Mouse (Mus musculus): ENCODE results near the gene Caps2. TPM values are rescaled to one million over a fixed set of nuclear protein-coding genes. Genes with fewer than 3 reads are reported as not detected.
"Not testable (repeated sequence)": the region's sequence is repeated elsewhere in the genome, so short reads cannot be mapped to it uniquely, and the experiment has no call there.

The Caps2 gene
- polyA plus RNA-seq (2016; fragmentation: Nextera tagmentation; extraction: Ambion mirVana) = 0.10 TPM in 1 of 2 replicates, not detected in the other

GRCm38 (mm10) chr10:112163168-112163766 is at the start of gene Caps2:
Gene Caps2 (plus strand): TSS chr10:112163621.
- 28% methylated on average over 4 of the region's 4 CpGs for WGBS
- H3K4me1 ChIP-seq = peaks cover 8% of the 10 kb centered on the region
- H3K27ac ChIP-seq (replicated peaks) = no peak within 1 kb of the TSS
- H3K36me3 ChIP-seq = no peaks in the 10 kb centered on the region
- H3K4me2 ChIP-seq (replicated peaks) = no peak within 1 kb of the TSS
- no peaks in the 10 kb centered on the region for H3K9me3 ChIP-seq
- no peak within 1 kb of the TSS for H3K9ac ChIP-seq (replicated peaks)
- H3K27me3 ChIP-seq = no peaks in the 10 kb centered on the region
- no peak within 1 kb of the TSS for H3K4me3 ChIP-seq
- ATAC-seq (ENCODE audit: low FRiP score, low read depth) = peak; percentile 57

DNA sequence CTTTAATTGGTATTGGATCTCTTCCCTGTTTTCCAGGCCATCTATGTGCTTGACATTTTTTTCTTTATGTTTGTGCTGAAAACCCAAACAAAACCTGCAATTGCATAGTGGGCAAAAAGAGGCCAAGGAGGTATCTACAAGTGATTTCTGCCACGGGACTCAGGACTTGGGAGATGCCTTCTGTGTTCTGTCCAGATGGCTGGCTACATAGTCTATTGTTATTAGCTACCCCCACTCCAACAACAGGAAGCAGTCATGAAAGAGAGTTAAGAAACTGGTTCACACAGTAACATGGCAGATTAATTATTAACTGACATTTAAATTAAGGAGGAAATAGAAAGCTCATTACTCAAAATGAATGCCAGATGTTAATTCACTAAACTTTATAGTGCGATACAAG is 38.3 kb upstream of the Caps2 start:
- H3K9me3 ChIP-seq; H3K27me3 ChIP-seq; H3K27ac ChIP-seq (replicated peaks); H3K4me1 ChIP-seq; H3K9ac ChIP-seq (replicated peaks); H3K4me2 ChIP-seq (replicated peaks); ATAC-seq (ENCODE audit: low FRiP score, low read depth); H3K36me3 ChIP-seq; H3K4me3 ChIP-seq: not testable (repeated sequence)
- WGBS = 67% methylated on average over 2 of the region's 2 CpGs

- not testable (repeated sequence) for H3K4me2 ChIP-seq (replicated peaks); H3K36me3 ChIP-seq; H3K4me1 ChIP-seq; H3K9ac ChIP-seq (replicated peaks); ATAC-seq (ENCODE audit: low FRiP score, low read depth); H3K9me3 ChIP-seq; H3K27me3 ChIP-seq; H3K4me3 ChIP-seq; H3K27ac ChIP-seq (replicated peaks)
- 80% methylated on average over 6 of the region's 6 CpGs for WGBS
These were observed 35.7 kb upstream of the Caps2 start for GRCm38 (mm10) chr10:112127682-112128230.

- Histone ChIP-seq H3K9ac (replicated peaks) (no peak overlapping the region), H3K27ac (replicated peaks) (no peak overlapping the region), H3K4me2 (replicated peaks) (no peak overlapping the region), H3K36me3 (no peaks in the 10 kb centered on the region), H3K27me3 (no peaks in the 10 kb centered on the region), H3K4me3 (no peak overlapping the region), H3K9me3 (no peaks in the 10 kb centered on the region), H3K4me1 (no peaks in the 10 kb centered on the region)
- ATAC-seq (ENCODE audit: low FRiP score, low read depth) = no peak
- WGBS = 94% methylated on average over 3 of the region's 3 CpGs
These were observed 31.2 kb upstream of the Caps2 start for GRCm38 (mm10) chr10:112132194-112132593.

- H3K4me2 ChIP-seq (replicated peaks) = peak overlapping the region; percentile 46
- no peaks in the 10 kb centered on the region for H3K36me3 ChIP-seq
- no peaks in the 10 kb centered on the region for H3K9me3 ChIP-seq
- H3K4me1 ChIP-seq = no peaks in the 10 kb centered on the region
- peak; percentile 93 for ATAC-seq (ENCODE audit: low FRiP score, low read depth)
- H3K4me3 ChIP-seq = peak overlapping the region; percentile 33
- H3K27me3 ChIP-seq = no peaks in the 10 kb centered on the region
- no peak overlapping the region for H3K27ac ChIP-seq (replicated peaks)
- no peak overlapping the region for H3K9ac ChIP-seq (replicated peaks)
- 20% methylated on average over 9 of the region's 9 CpGs for WGBS
These were observed 25.2 kb upstream of the Caps2 start for GRCm38 (mm10) chr10:112138050-112138870.

GRCm38 (mm10) chr10:112138871-112139430 is 24.5 kb upstream of the Caps2 start:
- Histone ChIP-seq H3K27ac (replicated peaks) (no peak overlapping the region), H3K4me3 (peak overlapping the region; percentile 33), H3K27me3 (no peaks in the 10 kb centered on the region), H3K36me3 (no peaks in the 10 kb centered on the region), H3K4me2 (replicated peaks) (peak overlapping the region; percentile 46), H3K9me3 (no peaks in the 10 kb centered on the region), H3K4me1 (no peaks in the 10 kb centered on the region), H3K9ac (replicated peaks) (no peak overlapping the region)
- WGBS = 34% methylated on average over 6 of the region's 6 CpGs
- peak; percentile 61; the same call in 1 of the 2 replicates for ATAC-seq (ENCODE audit: low FRiP score, low read depth)

DNA sequence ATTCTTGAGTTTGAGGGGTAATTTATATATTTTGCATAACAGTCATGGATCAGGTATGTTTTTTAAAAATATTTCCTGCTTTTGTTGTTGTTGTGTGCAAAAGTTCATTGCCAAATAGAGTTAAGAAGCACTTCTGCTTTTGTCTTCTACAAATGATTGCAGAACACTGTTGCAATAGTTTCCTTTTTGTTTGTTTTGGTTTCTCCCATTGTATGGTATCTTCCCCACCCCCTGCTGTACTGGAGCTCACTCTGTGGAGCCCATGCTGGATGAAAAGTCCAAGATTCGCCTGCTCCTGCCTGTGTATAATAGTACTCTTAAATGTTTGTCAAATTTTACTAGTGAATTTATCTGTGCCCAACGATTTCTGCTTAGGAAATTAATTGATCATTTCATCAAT is 23.6 kb upstream of the Caps2 start:
- no peak overlapping the region for H3K4me3 ChIP-seq
- H3K27me3 ChIP-seq = no peaks in the 10 kb centered on the region
- no peak for ATAC-seq (ENCODE audit: low FRiP score, low read depth)
- no peak overlapping the region for H3K4me2 ChIP-seq (replicated peaks)
- H3K36me3 ChIP-seq = no peaks in the 10 kb centered on the region
- no peak overlapping the region for H3K27ac ChIP-seq (replicated peaks)
- no peaks in the 10 kb centered on the region for H3K4me1 ChIP-seq
- H3K9ac ChIP-seq (replicated peaks) = no peak overlapping the region
- whole genome bisulfite sequencing = 53% methylated on average over 2 of the region's 2 CpGs
- no peaks in the 10 kb centered on the region for H3K9me3 ChIP-seq

GRCm38 (mm10) chr10:112159882-112160560 is 3.4 kb upstream of the Caps2 start, which contains the start of gene Glipr1l3:
Gene Glipr1l3 (minus strand): TSS chr10:112160327.
- H3K4me2 ChIP-seq (replicated peaks) = peak within 1 kb of the TSS; percentile 41
- H3K36me3 ChIP-seq; H3K4me1 ChIP-seq; H3K9ac ChIP-seq (replicated peaks); H3K9me3 ChIP-seq; H3K27me3 ChIP-seq; H3K27ac ChIP-seq (replicated peaks): not testable (repeated sequence)
- peak; percentile 92 for ATAC-seq (ENCODE audit: low FRiP score, low read depth)
- whole genome bisulfite sequencing = 12% methylated on average over 15 of the region's 15 CpGs
- 0 out of 2 replicates have a peak within 1 kb of the TSS, but pooled peaks have one; percentile 20 for H3K4me3 ChIP-seq

DNA sequence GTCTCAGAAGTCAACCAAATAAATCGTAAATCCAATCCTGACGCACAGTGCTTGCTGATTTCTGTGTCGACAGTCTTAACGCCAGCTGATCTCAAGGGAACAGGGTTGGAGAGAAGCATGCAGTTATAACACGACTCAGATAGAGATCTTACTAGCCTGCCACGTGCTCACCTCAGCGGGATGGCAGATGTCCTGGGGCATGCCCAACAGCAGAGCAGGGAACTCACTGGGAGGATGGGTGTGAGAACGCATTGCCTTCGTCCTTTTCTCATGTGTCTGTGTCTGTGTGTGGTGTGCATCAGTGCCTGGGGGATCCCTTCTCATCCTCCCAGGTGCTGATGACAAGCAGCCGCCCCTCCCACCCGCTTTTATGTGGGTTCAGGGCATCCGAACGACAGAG is 13.6 kb downstream of the Caps2 start:
- peak; percentile 65 for ATAC-seq (ENCODE audit: low FRiP score, low read depth)
- H3K4me3 ChIP-seq; H3K36me3 ChIP-seq; H3K4me1 ChIP-seq; H3K27ac ChIP-seq (replicated peaks); H3K9ac ChIP-seq (replicated peaks); H3K27me3 ChIP-seq; H3K9me3 ChIP-seq: not testable (repeated sequence)
- 35% methylated on average over 13 of the region's 13 CpGs for WGBS
- 0 out of 2 replicates have a peak overlapping the region, but pooled peaks have one; percentile 13 for H3K4me2 ChIP-seq (replicated peaks)

DNA sequence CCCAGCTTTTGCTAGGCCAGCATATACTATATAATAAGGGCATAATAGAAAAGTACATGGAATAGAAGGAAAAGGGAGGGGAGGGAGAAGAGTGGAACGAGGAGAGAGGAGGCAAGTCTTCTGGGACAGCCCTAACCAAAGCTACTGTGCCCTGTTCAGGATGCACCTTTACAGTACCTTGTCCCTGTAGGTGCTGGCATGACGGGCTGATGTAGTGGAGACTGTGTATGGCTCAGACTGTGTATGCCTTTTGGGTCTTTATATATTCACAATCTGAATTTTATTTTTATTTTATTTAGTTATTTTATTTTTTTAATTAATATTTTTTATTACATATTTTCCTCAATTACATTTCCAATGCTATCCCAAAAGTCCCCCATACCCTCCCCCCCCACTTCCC is 30.5 kb downstream of the Caps2 start:
- H3K27me3 ChIP-seq; H3K4me2 ChIP-seq (replicated peaks); H3K27ac ChIP-seq (replicated peaks); H3K4me1 ChIP-seq; ATAC-seq (ENCODE audit: low FRiP score, low read depth); H3K9ac ChIP-seq (replicated peaks); H3K36me3 ChIP-seq; H3K9me3 ChIP-seq; H3K4me3 ChIP-seq: not testable (repeated sequence)
- 91% methylated on average over 2 of the region's 2 CpGs for WGBS

- Histone ChIP-seq H3K9ac (replicated peaks) (no peak overlapping the region), H3K27ac (replicated peaks) (no peak overlapping the region), H3K4me1 (no peaks in the 10 kb centered on the region), H3K4me3 (no peak overlapping the region), H3K27me3 (no peaks in the 10 kb centered on the region), H3K9me3 (no peaks in the 10 kb centered on the region), H3K4me2 (replicated peaks) (no peak overlapping the region), H3K36me3 (no peaks in the 10 kb centered on the region)
- WGBS = 41% methylated on average over 2 of the region's 2 CpGs
- ATAC-seq (ENCODE audit: low FRiP score, low read depth) = peak; percentile 74; the same call in 1 of the 2 replicates
These were observed 40.0 kb downstream of the Caps2 start for GRCm38 (mm10) chr10:112203463-112203862.
